Mouse (Mus musculus): ENCODE measurements around the gene Prpf8.

- TF ChIP-seq POLR2A (IDR thresholded peaks at IDR 0.05; ENCODE audit: control insufficient read depth, extremely low read depth, insufficient read depth, low read length, poor library complexity) (no peak), CTCF (IDR thresholded peaks at IDR 0.05; ENCODE audit: borderline replicate concordance, control insufficient read depth, extremely low read depth, insufficient read depth, low read length, poor library complexity) (no peak)
Observed at GRCm38 (mm10) chr11:75534286-75535033, 47.8 kb downstream of the Prpf8 start.

Data from thymus, adult 2 months (tissue).